Mouse (Mus musculus) small intestine, adult 2 months (tissue): Measurements from ENCODE around the gene Tia1. TPM values are rescaled to one million over a fixed set of nuclear protein-coding genes. Genes with fewer than 3 reads are reported as not detected.

ENCODE experiments used
- H3K27ac ChIP-seq: fragments of 200-500 bp; 2 replicates; pipeline ENCODE4 v1.5.1; 2012; ENCODE audit warnings: low read depth, low read length, control low read depth, inconsistent platforms; ENCODE audit not compliant: insufficient read depth
- H3K27me3 ChIP-seq: fragments of 200-500 bp; 2 replicates; pipeline ENCODE4 v1.6.1; 2012; ENCODE audit warnings: mild to moderate bottlenecking, moderate library complexity, low read length, inconsistent platforms; ENCODE audit not compliant: control insufficient read depth, insufficient read depth
- H3K36me3 ChIP-seq: fragments of 200-500 bp; 2 replicates; pipeline ENCODE4 v1.6.1; 2012; ENCODE audit warnings: mild to moderate bottlenecking, low read length, control low read depth, inconsistent platforms; ENCODE audit not compliant: control insufficient read depth, insufficient read depth
- H3K4me1 ChIP-seq: fragments of 200-500 bp; 2 replicates; pipeline ENCODE4 v1.6.1; 2012; ENCODE audit warnings: low read length, inconsistent platforms, mixed read lengths; ENCODE audit not compliant: control insufficient read depth, insufficient read depth, insufficient read length
- H3K4me3 ChIP-seq: fragments of 200-500 bp; 2 replicates; pipeline ENCODE4 v1.5.1; 2012; ENCODE audit warnings: low read depth, mild to moderate bottlenecking, control low read depth, inconsistent platforms, low read length, moderate library complexity
- CTCF ChIP-seq: fragments of 200-500 bp; IDR thresholded peaks from 2 replicates; pipeline ENCODE4 v1.5.1; 2012; ENCODE audit warnings: low read depth, mild to moderate bottlenecking, control low read depth, inconsistent platforms, low read length, moderate library complexity, mixed read lengths; ENCODE audit not compliant: insufficient replicate concordance, insufficient read length; ENCODE audit errors: extremely low read depth
- POLR2A ChIP-seq: fragments of 200-500 bp; IDR thresholded peaks from 2 replicates; pipeline ENCODE4 v1.6.1; 2012; ENCODE audit warnings: low read depth, mild to moderate bottlenecking, control low read depth, inconsistent platforms, low read length, moderate library complexity
- WGBS: fragments of 180-500 bp; shearing (Covaris S2); methylation state at CpG from one replicate; pipeline ENCODE4 v1.1.7; 2018; 5-methylcytosine and 5-hydroxymethylcytosine counted together
- polyA plus RNA-seq: library from polyadenylated mRNA; depleted of rRNA; stranded (reverse); fragments of >200 nt; gene quantifications from 2 replicates; pipeline ENCODE4 v1.2.3, GENCODE M21; 2012

The Tia1 gene
- polyA plus RNA-seq, 1 experiment, result 6.8 TPM

GRCm38 (mm10) chr6:86446927-86447568 lies 43.0 kb downstream of the Tia1 start:
- Histone ChIP-seq H3K4me1 (no peaks in the 10 kb centered on the region), H3K4me3 (no peak overlapping the region), H3K36me3 (peaks cover 43% of the 10 kb centered on the region), H3K27ac (no peak overlapping the region), H3K27me3 (no peaks in the 10 kb centered on the region)
- no peak for TF ChIP-seq POLR2A
- no peak for TF ChIP-seq CTCF
- WGBS, result 61% methylated on average over 1 of the region's 1 CpGs

GRCm38 (mm10) chr6:86456727-86457126 lies 52.7 kb downstream of the Tia1 start:
- H3K36me3 ChIP-seq, result peaks cover 46% of the 10 kb centered on the region
- WGBS, result 88% methylated on average over 3 of the region's 3 CpGs

GRCm38 (mm10) chr6:86463079-86463478 lies 59.1 kb downstream of the Tia1 start:
- H3K27ac ChIP-seq, result no peak overlapping the region
- no peak for TF ChIP-seq CTCF
- TF ChIP-seq POLR2A, result no peak
- no peak overlapping the region for H3K4me3 ChIP-seq
- 92% methylated on average over 3 of the region's 3 CpGs for WGBS
- H3K27me3 ChIP-seq, result no peaks in the 10 kb centered on the region
- H3K36me3 ChIP-seq, result peaks cover 30% of the 10 kb centered on the region
- H3K4me1 ChIP-seq, result no peaks in the 10 kb centered on the region

More at GRCm38 (mm10) chr6:86456727-86457126, 52.7 kb downstream of the Tia1 start:
- no peak overlapping the region for H3K27ac ChIP-seq
- TF ChIP-seq CTCF, result no peak
- no peak for TF ChIP-seq POLR2A
- H3K4me1 ChIP-seq, result no peaks in the 10 kb centered on the region
- H3K4me3 ChIP-seq, result no peak overlapping the region
- H3K27me3 ChIP-seq, result no peaks in the 10 kb centered on the region

GRCm38 (mm10) chr6:86471317-86471716 lies 67.3 kb downstream of the Tia1 start:
- no peaks in the 10 kb centered on the region for H3K27me3 ChIP-seq
- no peak overlapping the region for H3K4me3 ChIP-seq
- peaks cover 8% of the 10 kb centered on the region; the same call in 1 of the 2 replicates for H3K36me3 ChIP-seq
- H3K4me1 ChIP-seq, result peaks cover 12% of the 10 kb centered on the region
- H3K27ac ChIP-seq, result peak overlapping the region; percentile 84
- 64% methylated on average over 3 of the region's 3 CpGs for WGBS
- no peak for TF ChIP-seq POLR2A
- no peak for TF ChIP-seq CTCF

- 4% methylated on average over 9 of the region's 9 CpGs for WGBS
Measured at GRCm38 (mm10) chr6:86471760-86472099, 67.7 kb downstream of the Tia1 start.

GRCm38 (mm10) chr6:86472100-86472955 lies 68.3 kb downstream of the Tia1 start:
- peaks cover 12% of the 10 kb centered on the region for H3K4me1 ChIP-seq
- WGBS, result under 1% methylated on average over 55 of the region's 56 CpGs
- TF ChIP-seq POLR2A, result peak; percentile 60
- peak; percentile 79 for TF ChIP-seq CTCF

More at GRCm38 (mm10) chr6:86471760-86472099, 67.7 kb downstream of the Tia1 start:
- Histone ChIP-seq H3K36me3 (peaks cover 8% of the 10 kb centered on the region; the same call in 1 of the 2 replicates), H3K4me3 (peak overlapping the region; percentile 63), H3K27ac (peak overlapping the region; percentile 84), H3K27me3 (no peaks in the 10 kb centered on the region), H3K4me1 (peaks cover 12% of the 10 kb centered on the region)
- TF ChIP-seq POLR2A, result no peak
- no peak for TF ChIP-seq CTCF

GRCm38 (mm10) chr6:86473077-86473476 lies 69.1 kb downstream of the Tia1 start:
- peak overlapping the region; percentile 78 for H3K27ac ChIP-seq
- H3K36me3 ChIP-seq, result 0 out of 2 replicates have a peak, but pooled peaks cover 6% of the 10 kb centered on the region
- H3K4me3 ChIP-seq, result peak overlapping the region; percentile 64
- H3K4me1 ChIP-seq, result peaks cover 12% of the 10 kb centered on the region
- WGBS, result 36% methylated on average over 7 of the region's 7 CpGs
- TF ChIP-seq CTCF, result no peak
- no peak for TF ChIP-seq POLR2A
- no peaks in the 10 kb centered on the region for H3K27me3 ChIP-seq

More at GRCm38 (mm10) chr6:86472100-86472955, 68.3 kb downstream of the Tia1 start:
- Histone ChIP-seq H3K27me3 (no peaks in the 10 kb centered on the region), H3K27ac (peak overlapping the region; percentile 84), H3K4me3 (peak overlapping the region; percentile 64), H3K36me3 (0 out of 2 replicates have a peak, but pooled peaks cover 6% of the 10 kb centered on the region)

- H3K4me3 ChIP-seq, result no peak overlapping the region
- TF ChIP-seq POLR2A (no peak), CTCF (no peak)
- 0 out of 2 replicates have a peak, but pooled peaks cover 6% of the 10 kb centered on the region for H3K36me3 ChIP-seq
- no peaks in the 10 kb centered on the region for H3K27me3 ChIP-seq
- peaks cover 14% of the 10 kb centered on the region for H3K4me1 ChIP-seq
- 98% methylated on average over 5 of the region's 5 CpGs for WGBS
- H3K27ac ChIP-seq, result no peak overlapping the region
Measured at GRCm38 (mm10) chr6:86474072-86474471, 70.1 kb downstream of the Tia1 start.
